Mouse (Mus musculus) retina, postnatal 7 days (tissue): ENCODE results near the gene Taldo1.

Experiments
- DNase-seq: peaks from one replicate; pipeline ENCODE4 v3.0.0-alpha.2; 2012; ENCODE audit warnings: low read depth, low spot score

Gene Taldo1

GRCm38 (mm10) chr7:141423811-141424210, 31.8 kb downstream of the Taldo1 start:
- DNase-seq = no peak

GRCm38 (mm10) chr7:141426948-141427730, 35.1 kb downstream of the Taldo1 start:
- DNase-seq = no peak

- DNase-seq = no peak
Measured at GRCm38 (mm10) chr7:141428701-141429100, 36.7 kb downstream of the Taldo1 start.

- DNase-seq = no peak
Measured at GRCm38 (mm10) chr7:141429310-141429709, 37.3 kb downstream of the Taldo1 start, which contains the start of gene Cend1. TSS of gene Cend1 (minus strand) at chr7:141429491.

- DNase-seq = no peak
Measured at GRCm38 (mm10) chr7:141429840-141430584, 38.0 kb downstream of the Taldo1 start.

GRCm38 (mm10) chr7:141430585-141431240, 38.7 kb downstream of the Taldo1 start:
- DNase-seq = no peak

- DNase-seq = no peak
Measured at GRCm38 (mm10) chr7:141431434-141432185, 39.6 kb downstream of the Taldo1 start.

- no peak for DNase-seq
Measured at GRCm38 (mm10) chr7:141432186-141432611, 40.2 kb downstream of the Taldo1 start.

- DNase-seq = no peak
Measured at GRCm38 (mm10) chr7:141432741-141433516, 40.9 kb downstream of the Taldo1 start.

- DNase-seq = no peak
Measured at GRCm38 (mm10) chr7:141433517-141434400, 41.8 kb downstream of the Taldo1 start.

- no peak for DNase-seq
Measured at GRCm38 (mm10) chr7:141434464-141434863, 42.5 kb downstream of the Taldo1 start.

GRCm38 (mm10) chr7:141435129-141435855, 43.3 kb downstream of the Taldo1 start:
- no peak for DNase-seq

GRCm38 (mm10) chr7:141435856-141436522, 44.0 kb downstream of the Taldo1 start:
- DNase-seq = no peak

GRCm38 (mm10) chr7:141436523-141436892, 44.5 kb downstream of the Taldo1 start:
- no peak for DNase-seq

GRCm38 (mm10) chr7:141437178-141438120, 45.5 kb downstream of the Taldo1 start, which contains the start of gene Slc25a22:
TSS of gene Slc25a22 (minus strand) at chr7:141437892.
- DNase-seq = no peak

GRCm38 (mm10) chr7:141438201-141438968, 46.4 kb downstream of the Taldo1 start:
- no peak for DNase-seq
